26 mouse cellular contexts compared by ENCODE assay signal in the genomic region with DNA sequence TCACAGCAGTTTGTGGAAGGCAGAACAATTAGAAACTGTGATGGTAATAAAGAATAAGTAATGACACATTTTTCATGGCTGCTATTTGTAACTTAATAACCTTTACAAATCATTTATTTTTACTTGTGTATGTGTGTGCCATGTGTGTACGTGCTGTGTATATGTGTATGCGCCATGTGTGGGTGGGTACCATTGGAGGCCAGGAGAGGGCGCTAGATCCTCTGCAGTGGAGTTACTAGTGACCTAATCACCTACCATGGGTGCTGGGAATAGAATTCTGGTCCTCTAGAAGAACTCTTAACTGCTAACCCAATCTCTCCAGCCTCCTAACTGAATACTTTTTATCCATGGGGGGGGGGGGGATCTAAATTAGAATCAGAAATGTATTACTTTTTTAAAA. TPM values are rescaled to one million over a fixed set of nuclear protein-coding genes. Genes with fewer than 3 reads are reported as not detected.
"Had no signal": no experiment of that assay in that cellular context is flagged by ENCODE, and none has a peak within 500 bp of the region (broad histone marks: within the 10 kb centered on the region; RNA-seq: fewer than 3 reads in every experiment).

No protein-coding gene starts in this region.

- H3K36me3 ChIP-seq: limb, embryonic 12.5 days; limb, embryonic 15.5 days; liver, embryonic 15.5 days; midbrain, embryonic 12.5 days; midbrain, embryonic 15.5 days; neural tube, embryonic 12.5 days; neural tube, embryonic 15.5 days; stomach, embryonic 15.5 days had no signal

- H3K4me3 ChIP-seq: layer of hippocampus, adult 2 months; limb, embryonic 12.5 days; limb, embryonic 15.5 days; liver, embryonic 15.5 days; midbrain, embryonic 12.5 days; midbrain, embryonic 15.5 days; neural tube, embryonic 12.5 days; neural tube, embryonic 15.5 days; stomach, embryonic 15.5 days had no signal

- H3K27me3 ChIP-seq: limb, embryonic 12.5 days; limb, embryonic 15.5 days; liver, embryonic 15.5 days; midbrain, embryonic 12.5 days; midbrain, embryonic 15.5 days; neural tube, embryonic 12.5 days; neural tube, embryonic 15.5 days; stomach, embryonic 15.5 days had no signal

- H3K4me1 ChIP-seq: limb, embryonic 12.5 days; limb, embryonic 15.5 days; liver, embryonic 15.5 days; midbrain, embryonic 12.5 days; midbrain, embryonic 15.5 days; neural tube, embryonic 12.5 days; neural tube, embryonic 15.5 days; stomach, embryonic 15.5 days had no signal

- H3K9ac ChIP-seq: limb, embryonic 12.5 days; limb, embryonic 15.5 days; liver, embryonic 15.5 days; midbrain, embryonic 12.5 days; midbrain, embryonic 15.5 days; neural tube, embryonic 12.5 days; neural tube, embryonic 15.5 days; stomach, embryonic 15.5 days had no signal

- H3K4me2 ChIP-seq: limb, embryonic 12.5 days; limb, embryonic 15.5 days; liver, embryonic 11.5 days; liver, embryonic 15.5 days; midbrain, embryonic 12.5 days; midbrain, embryonic 15.5 days; neural tube, embryonic 12.5 days; neural tube, embryonic 15.5 days; stomach, embryonic 15.5 days had no signal

- ATAC-seq: midbrain, embryonic 15.5 days had no signal

- H3K27ac ChIP-seq: kidney, postnatal 0 days; layer of hippocampus, adult 2 months; limb, embryonic 12.5 days; limb, embryonic 15.5 days; liver, embryonic 15.5 days; midbrain, embryonic 12.5 days; midbrain, embryonic 15.5 days; neural tube, embryonic 12.5 days; neural tube, embryonic 15.5 days; stomach, embryonic 15.5 days had no signal

- DNase-seq: kidney, adult 2 months; kidney, postnatal 25 days; layer of hippocampus, postnatal 36 days; left cerebral cortex, postnatal 4 days; lung, adult 2 months; retina, postnatal 1 day; right cerebral cortex, postnatal 25 days; spleen, adult 18-20 months; thymus, postnatal 25 days had no signal

- H3K9me3 ChIP-seq: limb, embryonic 12.5 days; limb, embryonic 15.5 days; liver, embryonic 15.5 days; midbrain, embryonic 12.5 days; midbrain, embryonic 15.5 days; neural tube, embryonic 12.5 days; neural tube, embryonic 15.5 days; stomach, embryonic 15.5 days had no signal

RNA-seq across cellular contexts. Expression of a gene that starts 23.7 kb away (rescaled TPM):
- total RNA-seq: layer of hippocampus, adult 2 months; layer of hippocampus, postnatal 10 days; layer of hippocampus, postnatal 36 days; left cerebral cortex, adult 8-10 months; left cerebral cortex, postnatal 14 days; left cerebral cortex, postnatal 4 days; megakaryocyte, adult 5-6 weeks had no signal
- polyA plus RNA-seq: kidney, adult 2 months; kidney, embryonic 14.5 days; kidney, postnatal 0 days; large intestine, adult 2 months; limb, embryonic 12.5 days; limb, embryonic 15.5 days; liver, embryonic 11.5 days; liver, embryonic 15.5 days; lung, adult 2 months; midbrain, embryonic 12.5 days; midbrain, embryonic 15.5 days; neural tube, embryonic 12.5 days; neural tube, embryonic 15.5 days; stomach, embryonic 15.5 days had no signal

RNA-seq across cellular contexts. Expression of a gene that starts 40.0 kb away (rescaled TPM):
- total RNA-seq: layer of hippocampus, adult 2 months; layer of hippocampus, postnatal 10 days; layer of hippocampus, postnatal 36 days; left cerebral cortex, adult 8-10 months; left cerebral cortex, postnatal 14 days; left cerebral cortex, postnatal 4 days had no signal
- polyA plus RNA-seq: kidney, adult 2 months; kidney, embryonic 14.5 days; kidney, postnatal 0 days; limb, embryonic 12.5 days; lung, adult 2 months; midbrain, embryonic 12.5 days; midbrain, embryonic 15.5 days; neural tube, embryonic 12.5 days had no signal

RNA-seq across cellular contexts. Expression of a gene that starts 57.4 kb away (rescaled TPM):
- total RNA-seq: layer of hippocampus, adult 2 months; layer of hippocampus, postnatal 10 days; layer of hippocampus, postnatal 36 days; left cerebral cortex, adult 8-10 months; left cerebral cortex, postnatal 14 days; left cerebral cortex, postnatal 4 days; megakaryocyte, adult 5-6 weeks had no signal
- polyA plus RNA-seq: kidney, embryonic 14.5 days; kidney, postnatal 0 days; large intestine, adult 2 months; liver, embryonic 15.5 days; neural tube, embryonic 15.5 days had no signal
